Mouse (Mus musculus): ENCODE measurements around the gene Sympk. TPM values are rescaled to one million over a fixed set of nuclear protein-coding genes. Genes with fewer than 3 reads are reported as not detected.

Sympk gene
- polyA plus RNA-seq, 1 experiment from 2014 or later, result 43.2 TPM

- Histone ChIP-seq H3K27ac (peak overlapping the region; percentile 99), H3K4me2 (peak overlapping the region; percentile 91), H3K4me3 (peak overlapping the region; percentile 85), H3K4me1 (peaks cover 51% of the 10 kb centered on the region), H3K36me3 (peaks cover 23% of the 10 kb centered on the region), H3K9me3 (no peaks in the 10 kb centered on the region), H3K27me3 (peaks cover 7% of the 10 kb centered on the region), H3K9ac (peak overlapping the region; percentile 98)
- no peak for ATAC-seq (ENCODE audit: insufficient number of reproducible peaks, insufficient read depth, low FRiP score, low TSS enrichment, low read depth)
- WGBS, result under 1% methylated on average over 83 of the region's 87 CpGs
These were observed 70.9 kb downstream of the Sympk start for GRCm38 (mm10) chr7:19094826-19095750.

- WGBS, result 1% methylated on average over 19 of the region's 19 CpGs
- Histone ChIP-seq H3K36me3 (peaks cover 17% of the 10 kb centered on the region), H3K4me1 (peaks cover 51% of the 10 kb centered on the region)
These were observed 71.6 kb downstream of the Sympk start for GRCm38 (mm10) chr7:19095751-19096110.

DNA sequence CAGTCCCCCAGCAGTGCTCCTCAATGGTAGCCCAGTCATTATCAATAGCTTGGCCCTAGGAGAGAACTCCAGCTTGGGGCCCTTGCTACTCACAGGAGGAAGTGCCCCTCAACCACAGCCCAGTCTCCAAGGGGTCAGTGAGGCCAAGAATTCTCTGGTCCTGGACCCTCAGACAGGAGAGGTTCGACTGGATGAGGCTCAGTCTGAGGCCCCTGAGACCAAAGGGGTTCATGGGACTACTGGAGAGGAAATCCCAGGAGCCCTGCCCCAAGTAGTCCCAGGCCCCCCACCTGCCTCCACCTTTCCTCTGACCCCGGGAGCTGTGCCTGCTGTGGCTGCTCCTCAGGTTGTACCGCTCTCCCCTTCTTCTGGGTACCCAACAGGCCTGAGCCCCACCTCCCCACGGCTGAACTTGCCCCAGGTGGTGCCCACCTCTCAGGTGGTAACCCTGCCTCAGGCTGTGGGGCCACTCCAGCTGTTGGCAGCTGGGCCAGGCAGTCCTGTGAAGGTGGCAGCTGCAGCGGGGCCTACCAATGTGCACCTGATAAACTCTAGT lies 72.3 kb downstream of the Sympk start:
- Histone ChIP-seq H3K4me3 (peak overlapping the region; percentile 85), H3K9me3 (no peaks in the 10 kb centered on the region), H3K4me1 (peaks cover 46% of the 10 kb centered on the region), H3K27me3 (peaks cover 1% of the 10 kb centered on the region; the same call in 1 of the 2 replicates), H3K4me2 (peak overlapping the region; percentile 91), H3K27ac (peak overlapping the region; percentile 99), H3K36me3 (peaks cover 13% of the 10 kb centered on the region), H3K9ac (peak overlapping the region; percentile 98)
- no peak for ATAC-seq (ENCODE audit: insufficient number of reproducible peaks, insufficient read depth, low FRiP score, low TSS enrichment, low read depth)
- 46% methylated on average over 5 of the region's 5 CpGs for WGBS

More at GRCm38 (mm10) chr7:19095751-19096110, 71.6 kb downstream of the Sympk start:
- peak overlapping the region; percentile 91 for H3K4me2 ChIP-seq
- ATAC-seq (ENCODE audit: insufficient number of reproducible peaks, insufficient read depth, low FRiP score, low TSS enrichment, low read depth), result 0 out of 2 replicates have a peak, but pooled peaks have one; percentile 5
- peak overlapping the region; percentile 99 for H3K27ac ChIP-seq
- H3K9me3 ChIP-seq, result no peaks in the 10 kb centered on the region
- H3K9ac ChIP-seq, result peak overlapping the region; percentile 98
- peak overlapping the region; percentile 85 for H3K4me3 ChIP-seq
- H3K27me3 ChIP-seq, result peaks cover 7% of the 10 kb centered on the region

- Histone ChIP-seq H3K9ac (peak overlapping the region; percentile 98; the same call in 1 of the 2 replicates), H3K36me3 (peaks cover 13% of the 10 kb centered on the region), H3K4me2 (peak overlapping the region; percentile 91; the same call in 1 of the 2 replicates), H3K27me3 (no peaks in the 10 kb centered on the region), H3K4me1 (peaks cover 39% of the 10 kb centered on the region), H3K27ac (no peak overlapping the region; the same call in 1 of the 2 replicates), H3K4me3 (no peak overlapping the region; the same call in 1 of the 2 replicates), H3K9me3 (no peaks in the 10 kb centered on the region)
- WGBS, result 35% methylated on average over 2 of the region's 2 CpGs
- no peak for ATAC-seq (ENCODE audit: insufficient number of reproducible peaks, insufficient read depth, low FRiP score, low TSS enrichment, low read depth)
These were observed 73.0 kb downstream of the Sympk start for GRCm38 (mm10) chr7:19097217-19097616.

- Histone ChIP-seq H3K4me1 (peaks cover 32% of the 10 kb centered on the region), H3K4me2 (no peak overlapping the region), H3K4me3 (no peak overlapping the region; the same call in 1 of the 2 replicates), H3K9ac (no peak overlapping the region), H3K9me3 (peaks cover 3% of the 10 kb centered on the region; the same call in 1 of the 2 replicates), H3K27ac (no peak overlapping the region), H3K36me3 (peaks cover 19% of the 10 kb centered on the region), H3K27me3 (no peaks in the 10 kb centered on the region)
- no peak for ATAC-seq (ENCODE audit: insufficient number of reproducible peaks, insufficient read depth, low FRiP score, low TSS enrichment, low read depth)
These were observed 73.7 kb downstream of the Sympk start for GRCm38 (mm10) chr7:19097863-19098262.

DNA sequence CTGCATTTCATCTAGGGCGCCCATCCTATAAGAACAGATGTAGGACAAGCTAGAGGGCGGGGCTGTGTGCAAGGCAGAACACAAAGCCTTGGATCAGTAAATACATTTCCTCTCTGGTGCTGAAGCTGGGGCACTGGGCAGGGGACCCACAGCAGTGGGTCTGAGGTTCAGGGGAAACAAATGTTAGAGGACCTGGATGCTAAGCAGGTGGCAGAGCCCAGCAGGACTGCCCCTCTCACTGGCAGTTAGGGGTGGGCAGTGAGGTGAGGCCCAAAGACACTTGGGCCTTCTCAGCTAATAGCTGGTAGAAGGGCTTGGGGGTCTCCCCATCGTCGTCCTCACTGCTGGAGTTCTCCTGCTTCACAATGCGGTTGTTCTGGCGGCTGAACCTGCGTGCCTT lies 74.6 kb downstream of the Sympk start:
- 64% methylated on average over 7 of the region's 7 CpGs for WGBS
- H3K4me3 ChIP-seq, result no peak overlapping the region
- H3K9me3 ChIP-seq, result peaks cover 8% of the 10 kb centered on the region; the same call in 1 of the 2 replicates
- H3K4me2 ChIP-seq, result no peak overlapping the region
- H3K9ac ChIP-seq, result no peak overlapping the region
- no peaks in the 10 kb centered on the region for H3K27me3 ChIP-seq
- peak overlapping the region; percentile 16; the same call in 1 of the 2 replicates for H3K27ac ChIP-seq
- peaks cover 21% of the 10 kb centered on the region for H3K36me3 ChIP-seq
- peaks cover 24% of the 10 kb centered on the region for H3K4me1 ChIP-seq
- no peak for ATAC-seq (ENCODE audit: insufficient number of reproducible peaks, insufficient read depth, low FRiP score, low TSS enrichment, low read depth)

- H3K4me1 ChIP-seq, result peaks cover 24% of the 10 kb centered on the region
- WGBS, result 86% methylated on average over 1 of the region's 1 CpGs
- peaks cover 8% of the 10 kb centered on the region; the same call in 1 of the 2 replicates for H3K9me3 ChIP-seq
- H3K4me3 ChIP-seq, result no peak overlapping the region
- no peak overlapping the region for H3K27ac ChIP-seq
- no peak for ATAC-seq (ENCODE audit: insufficient number of reproducible peaks, insufficient read depth, low FRiP score, low TSS enrichment, low read depth)
- no peak overlapping the region for H3K9ac ChIP-seq
- H3K36me3 ChIP-seq, result peaks cover 21% of the 10 kb centered on the region
- no peak overlapping the region for H3K4me2 ChIP-seq
- H3K27me3 ChIP-seq, result no peaks in the 10 kb centered on the region
These were observed 76.1 kb downstream of the Sympk start for GRCm38 (mm10) chr7:19100290-19100689.

DNA sequence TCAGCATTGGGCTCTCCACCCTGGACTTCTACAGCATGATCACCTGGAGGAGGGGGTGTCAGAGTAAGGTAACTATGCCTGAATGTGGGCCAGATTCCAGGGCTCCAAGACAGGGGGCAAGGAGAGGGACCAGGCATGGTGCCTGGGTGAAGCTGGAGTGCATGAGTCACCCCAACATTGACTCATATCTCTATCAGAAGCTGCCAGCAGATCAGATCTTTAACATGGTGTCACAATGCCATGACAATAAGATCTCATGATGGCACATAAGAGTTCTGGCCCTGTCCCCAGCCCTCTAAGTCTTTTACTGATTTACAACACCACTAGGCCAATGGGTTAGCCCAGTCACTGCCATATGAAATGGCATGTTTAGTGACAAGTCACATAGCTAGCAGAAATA lies 79.6 kb downstream of the Sympk start:
- no peak for ATAC-seq (ENCODE audit: insufficient number of reproducible peaks, insufficient read depth, low FRiP score, low TSS enrichment, low read depth)
- H3K27ac ChIP-seq, result no peak overlapping the region
- H3K4me2 ChIP-seq, result no peak overlapping the region
- H3K27me3 ChIP-seq, result no peaks in the 10 kb centered on the region
- H3K4me3 ChIP-seq, result no peak overlapping the region
- peaks cover 9% of the 10 kb centered on the region; the same call in 1 of the 2 replicates for H3K36me3 ChIP-seq
- peaks cover 8% of the 10 kb centered on the region; the same call in 1 of the 2 replicates for H3K9me3 ChIP-seq
- no peak overlapping the region for H3K9ac ChIP-seq
- H3K4me1 ChIP-seq, result no peaks in the 10 kb centered on the region

Small RNA genes lying within 50 kb of the gene (microRNA-seq; reads per million reads assigned to microRNA genes)
- gene Mir3100, result not detected

Other genes starting within 250 kb of the Sympk start
- not detected in 2 replicates for gene Psg19, start 225.9 kb upstream of the Sympk start, polyA plus RNA-seq (2015; fragmentation: Nextera tagmentation; extraction: Ambion mirVana)
- not detected in 2 replicates for gene Psg17, start 202.8 kb upstream of the Sympk start, polyA plus RNA-seq (2015; fragmentation: Nextera tagmentation; extraction: Ambion mirVana)
- gene Mill2, start 184.4 kb upstream of the Sympk start, polyA plus RNA-seq (2015; fragmentation: Nextera tagmentation; extraction: Ambion mirVana), result 0.38 and 0.39 TPM in 2 replicates
- 0.76 and 2.9 TPM in 2 replicates for gene Pglyrp1, start 153.0 kb upstream of the Sympk start, polyA plus RNA-seq (2015; fragmentation: Nextera tagmentation; extraction: Ambion mirVana)
- 26.3 and 35.6 TPM in 2 replicates for gene Ccdc61, start 114.0 kb upstream of the Sympk start, polyA plus RNA-seq (2015; fragmentation: Nextera tagmentation; extraction: Ambion mirVana)
- 0.62 and 0.65 TPM in 2 replicates for gene Nova2, start 98.5 kb upstream of the Sympk start, polyA plus RNA-seq (2015; fragmentation: Nextera tagmentation; extraction: Ambion mirVana)
- gene Nanos2, start 37.0 kb upstream of the Sympk start, polyA plus RNA-seq (2015; fragmentation: Nextera tagmentation; extraction: Ambion mirVana), result not detected in 2 replicates
- 6.0 and 6.7 TPM in 2 replicates for gene Mypop, start 33.1 kb upstream of the Sympk start, polyA plus RNA-seq (2015; fragmentation: Nextera tagmentation; extraction: Ambion mirVana)
- 30.1 and 33.2 TPM in 2 replicates for gene Irf2bp1, start 20.3 kb upstream of the Sympk start, polyA plus RNA-seq (2015; fragmentation: Nextera tagmentation; extraction: Ambion mirVana)
- gene Foxa3, start 839 bp upstream of the Sympk start, polyA plus RNA-seq (2015; fragmentation: Nextera tagmentation; extraction: Ambion mirVana), result 0.62 and 1.8 TPM in 2 replicates
- gene Rsph6a, start 30.3 kb downstream of the Sympk start, polyA plus RNA-seq (2015; fragmentation: Nextera tagmentation; extraction: Ambion mirVana), result not detected in 2 replicates
- gene Dmwd, start 51.9 kb downstream of the Sympk start, polyA plus RNA-seq (2015; fragmentation: Nextera tagmentation; extraction: Ambion mirVana), result 16.4 and 17.6 TPM in 2 replicates
- 13.1 and 16.8 TPM in 2 replicates for gene Dmpk, start 59.5 kb downstream of the Sympk start, polyA plus RNA-seq (2015; fragmentation: Nextera tagmentation; extraction: Ambion mirVana)
- gene Six5, start 70.2 kb downstream of the Sympk start, polyA plus RNA-seq (2015; fragmentation: Nextera tagmentation; extraction: Ambion mirVana), result 14.7 and 15.3 TPM in 2 replicates
- 3.5 and 4.4 TPM in 2 replicates for gene Gm4969, start 94.0 kb downstream of the Sympk start, polyA plus RNA-seq (2015; fragmentation: Nextera tagmentation; extraction: Ambion mirVana)
- gene Fbxo46, start 95.5 kb downstream of the Sympk start, polyA plus RNA-seq (2015; fragmentation: Nextera tagmentation; extraction: Ambion mirVana), result 15.3 and 16.6 TPM in 2 replicates
- gene Qpctl, start 124.9 kb downstream of the Sympk start, polyA plus RNA-seq (2015; fragmentation: Nextera tagmentation; extraction: Ambion mirVana), result 15.2 and 16.2 TPM in 2 replicates
- gene Snrpd2, start 125.3 kb downstream of the Sympk start, polyA plus RNA-seq (2015; fragmentation: Nextera tagmentation; extraction: Ambion mirVana), result 137 and 167 TPM in 2 replicates
- 0.37 and 0.56 TPM in 2 replicates for gene Gipr, start 141.8 kb downstream of the Sympk start, polyA plus RNA-seq (2015; fragmentation: Nextera tagmentation; extraction: Ambion mirVana)
- 5.1 and 7.2 TPM in 2 replicates for gene Eml2, start 152.0 kb downstream of the Sympk start, polyA plus RNA-seq (2015; fragmentation: Nextera tagmentation; extraction: Ambion mirVana)
- gene Gpr4, start 188.2 kb downstream of the Sympk start, polyA plus RNA-seq (2015; fragmentation: Nextera tagmentation; extraction: Ambion mirVana), result 1.6 and 1.9 TPM in 2 replicates
- gene Opa3, start 204.0 kb downstream of the Sympk start, polyA plus RNA-seq (2015; fragmentation: Nextera tagmentation; extraction: Ambion mirVana), result 36.2 and 38.2 TPM in 2 replicates
- 57.3 and 64.0 TPM in 2 replicates for gene Vasp, start 247.4 kb downstream of the Sympk start, polyA plus RNA-seq (2015; fragmentation: Nextera tagmentation; extraction: Ambion mirVana)